Mouse (Mus musculus) heart, adult 2 months (tissue): ENCODE measurements around the gene Hdac1. TPM values are rescaled to one million over a fixed set of nuclear protein-coding genes. Genes with fewer than 3 reads are reported as not detected.

Experiments
- DNase-seq, 2 experiments: peaks; one replicate each; pipeline ENCODE4 v3.0.0; 2021
- H3K27ac ChIP-seq: fragments of 200-600 bp; 2 replicates; pipeline ENCODE4 v1.8.1; 2022
- H3K27me3 ChIP-seq: fragments of 200-500 bp; 2 replicates; pipeline ENCODE4 v1.6.1; 2012; ENCODE audit warnings: mild to moderate bottlenecking, low read length, inconsistent platforms, mixed read lengths; ENCODE audit not compliant: control insufficient read depth, insufficient read depth
- H3K36me3 ChIP-seq: fragments of 200-500 bp; 2 replicates; pipeline ENCODE4 v1.6.1; 2012; ENCODE audit warnings: low read length, inconsistent platforms; ENCODE audit not compliant: control insufficient read depth, insufficient read depth
- H3K4me1 ChIP-seq: fragments of 200-500 bp; 2 replicates; pipeline ENCODE4 v1.6.1; 2011; ENCODE audit warnings: low read length; ENCODE audit not compliant: control insufficient read depth, insufficient read depth
- H3K4me3 ChIP-seq: fragments of 200-600 bp; 2 replicates; pipeline ENCODE4 v1.8.1; 2022
- H3K79me2 ChIP-seq: fragments of 200-500 bp; replicated peaks from 2 replicates; pipeline ENCODE4 v1.6.1; 2012; ENCODE audit warnings: mild to moderate bottlenecking, inconsistent platforms, low read length, moderate library complexity, mixed read lengths; ENCODE audit not compliant: control insufficient read depth, insufficient read depth
- H3K9ac ChIP-seq: fragments of 200-500 bp; 2 replicates; pipeline ENCODE4 v1.6.1; 2012; ENCODE audit warnings: low read depth, mild to moderate bottlenecking, control low read depth, inconsistent platforms, low read length, mixed read lengths
- CTCF ChIP-seq: fragments of 200-600 bp; IDR thresholded peaks from 2 replicates; pipeline ENCODE4 v1.8.1; 2022; ENCODE audit warnings: antibody characterized with exemption, mild to moderate bottlenecking, moderate library complexity
- EP300 ChIP-seq: fragments of 200-500 bp; IDR thresholded peaks from 2 replicates; pipeline ENCODE4 v1.6.1; 2011; ENCODE audit warnings: low read depth, low read length, control low read depth; ENCODE audit not compliant: insufficient read depth
- POLR2A ChIP-seq: fragments of 200-500 bp; IDR thresholded peaks from 2 replicates; pipeline ENCODE4 v1.6.1; 2011; ENCODE audit warnings: mild to moderate bottlenecking, low read depth, low read length, control low read depth; ENCODE audit not compliant: insufficient read depth
- WGBS: fragments of 180-500 bp; shearing (Covaris S2); methylation state at CpG from one replicate; pipeline ENCODE4 v1.1.7; 2018; 5-methylcytosine and 5-hydroxymethylcytosine counted together
- intact Hi-C: fragments of 180-260 bp; cut with DNase I; formaldehyde crosslinking; loops from one replicate; pipeline ENCODE4 v1.15.1; 2025
- polyA plus RNA-seq: library from polyadenylated mRNA; depleted of rRNA; stranded (reverse); fragments of >200 nt; gene quantifications from 2 replicates; pipeline ENCODE4 v1.2.3, GENCODE M21; 2012
- total RNA-seq, 2 experiments: library from RNA; stranded (reverse); gene quantifications; 2 replicates each; pipeline ENCODE4 v1.2.3; 2021

The Hdac1 gene
- total and polyA plus RNA-seq, 3 experiments: 15.7 to 17.9 (median 16.1) TPM

DNA sequence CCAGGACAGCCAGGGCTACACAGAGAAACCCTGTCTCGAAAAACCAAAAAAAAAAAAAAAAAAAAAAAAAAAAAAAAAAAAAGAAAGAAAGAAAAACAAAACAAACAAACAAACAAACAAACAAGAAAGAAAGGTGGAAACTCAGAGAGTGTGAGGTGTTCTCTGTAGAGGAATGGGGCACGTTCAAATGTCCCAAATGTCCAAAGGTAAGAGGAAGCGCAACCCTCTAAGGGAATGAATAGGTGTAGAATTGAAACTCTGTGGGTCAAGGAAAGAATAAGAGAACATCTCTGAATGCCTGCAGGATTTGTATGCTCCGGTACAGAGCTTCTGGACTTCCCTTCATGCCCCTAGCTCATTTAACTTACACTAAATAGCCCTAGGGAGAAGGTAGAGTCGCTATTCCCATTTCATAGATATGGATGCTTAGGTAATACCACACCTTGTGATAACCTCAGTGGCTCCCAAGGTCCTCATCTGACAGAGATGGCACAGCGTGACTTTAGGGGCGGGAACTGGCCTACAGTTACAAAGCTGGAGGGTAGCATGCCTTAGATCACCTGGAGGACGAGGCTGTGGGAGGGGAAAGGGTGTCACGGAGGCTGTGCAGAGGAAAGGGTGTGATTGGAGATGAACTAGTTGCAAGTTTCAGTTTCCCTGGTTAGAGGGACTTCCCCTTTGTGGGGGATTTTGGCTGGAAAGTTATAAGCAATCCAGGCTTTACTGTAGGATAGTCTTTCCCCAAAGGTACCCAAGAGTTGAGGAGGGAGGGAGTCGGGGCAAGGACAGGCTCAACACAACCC, 34.9 kb downstream of the Hdac1 start:
- no peaks in the 10 kb centered on the region for H3K36me3 ChIP-seq
- no peak for DNase-seq
- intact Hi-C loops: no loop called here
- H3K27me3 ChIP-seq: no peaks in the 10 kb centered on the region
- TF ChIP-seq POLR2A (no peak), CTCF (no peak), EP300 (no peak)
- H3K4me3 ChIP-seq: no peak overlapping the region
- no peak overlapping the region for H3K9ac ChIP-seq
- no peak overlapping the region for H3K27ac ChIP-seq
- H3K79me2 ChIP-seq: no peaks in the 10 kb centered on the region
- WGBS: 58% methylated on average over 9 of the region's 10 CpGs
- peaks cover 6% of the 10 kb centered on the region for H3K4me1 ChIP-seq

DNA sequence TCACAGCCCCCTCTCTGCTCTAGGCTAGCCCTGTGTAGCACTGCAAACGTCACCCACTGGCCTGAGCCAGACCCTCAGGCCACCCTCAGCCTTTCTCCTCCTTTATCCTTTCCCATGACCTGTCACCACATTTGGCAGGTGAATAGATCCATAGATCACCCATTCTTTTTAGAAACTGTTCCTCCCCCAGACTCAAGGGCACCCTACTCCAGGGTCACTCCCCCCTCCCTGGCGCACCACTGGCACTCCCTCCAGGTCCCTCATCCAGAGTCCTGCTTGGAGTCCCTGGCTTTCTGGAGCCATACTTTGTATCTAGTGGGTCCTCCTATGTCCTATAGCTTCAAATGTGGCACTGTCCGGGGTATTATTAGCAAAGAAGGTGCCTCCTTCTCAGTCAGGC, 37.0 kb downstream of the Hdac1 start:
- Histone ChIP-seq H3K9ac (no peak overlapping the region), H3K27me3 (no peaks in the 10 kb centered on the region), H3K4me1 (peaks cover 6% of the 10 kb centered on the region), H3K27ac (no peak overlapping the region), H3K36me3 (no peaks in the 10 kb centered on the region), H3K4me3 (no peak overlapping the region), H3K79me2 (no peaks in the 10 kb centered on the region)
- 85% methylated on average over 3 of the region's 3 CpGs for WGBS
- intact Hi-C loops: no loop called here
- DNase-seq: no peak
- TF ChIP-seq EP300 (no peak), POLR2A (no peak), CTCF (no peak)

DNA sequence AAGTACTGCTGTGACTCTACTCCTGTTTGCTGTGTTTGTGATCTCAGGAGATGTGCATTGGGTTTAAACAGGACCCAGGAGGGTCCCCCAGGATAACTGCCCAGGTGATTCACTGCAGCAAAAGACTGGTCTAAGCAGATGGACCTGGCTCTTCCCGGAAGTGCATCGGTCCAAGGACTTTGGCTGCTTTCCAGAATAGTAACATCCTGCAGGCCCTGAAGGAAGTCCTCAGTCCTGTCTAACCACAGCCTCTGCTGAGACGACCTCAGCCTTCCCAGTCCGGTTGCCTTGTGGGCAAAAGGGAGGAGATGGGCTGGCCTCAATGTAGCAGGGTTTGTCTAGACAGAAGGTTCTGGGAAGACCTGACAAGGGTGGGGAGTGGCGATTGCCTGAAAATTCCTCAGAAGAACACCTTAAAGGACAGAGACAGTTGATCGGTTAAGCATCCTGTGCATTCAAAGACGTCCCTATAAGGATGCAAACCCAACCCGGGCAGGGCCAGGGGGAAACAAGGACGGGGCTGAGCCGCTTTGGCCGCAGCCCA, 39.5 kb downstream of the Hdac1 start:
- H3K79me2 ChIP-seq: no peaks in the 10 kb centered on the region
- H3K36me3 ChIP-seq: no peaks in the 10 kb centered on the region
- H3K27ac ChIP-seq: no peak overlapping the region
- TF ChIP-seq EP300 (no peak), POLR2A (no peak), CTCF (no peak)
- no peak for DNase-seq
- no peaks in the 10 kb centered on the region for H3K27me3 ChIP-seq
- peaks cover 3% of the 10 kb centered on the region for H3K4me1 ChIP-seq
- WGBS: 31% methylated on average over 11 of the region's 11 CpGs
- H3K4me3 ChIP-seq: no peak overlapping the region
- no peak overlapping the region for H3K9ac ChIP-seq
- intact Hi-C loops: no loop called here

DNA sequence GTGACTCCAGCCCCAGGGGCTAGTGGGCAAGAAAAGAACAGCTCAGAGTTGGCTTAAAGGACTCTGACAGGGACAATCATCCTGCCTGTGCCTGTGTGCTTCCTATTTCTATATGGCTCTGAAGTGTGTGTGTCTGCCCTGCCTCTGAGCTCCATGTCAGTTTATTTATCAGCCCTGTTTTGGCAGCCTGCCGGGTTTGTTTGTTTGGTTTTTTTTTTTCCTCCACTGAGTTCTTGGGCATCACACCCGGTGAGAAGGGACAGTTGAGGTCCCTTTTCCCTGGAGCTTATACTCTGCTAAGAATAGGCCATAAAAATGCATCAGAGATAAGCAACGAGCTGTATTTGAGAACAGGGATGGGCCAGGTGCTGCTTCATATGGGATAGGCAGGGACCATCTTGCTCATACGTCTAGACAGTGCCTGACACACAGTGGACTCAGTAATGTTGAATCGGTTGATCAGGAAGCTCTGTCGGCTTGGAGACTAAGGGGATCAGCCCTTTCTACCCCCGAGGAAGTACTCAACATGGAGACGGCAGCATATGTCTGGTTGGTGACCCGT, 40.1 kb downstream of the Hdac1 start:
- intact Hi-C loops: no loop called here
- Histone ChIP-seq H3K36me3 (no peaks in the 10 kb centered on the region), H3K4me1 (no peaks in the 10 kb centered on the region; the same call in 1 of the 2 replicates), H3K27me3 (no peaks in the 10 kb centered on the region), H3K9ac (no peak overlapping the region), H3K4me3 (no peak overlapping the region), H3K79me2 (no peaks in the 10 kb centered on the region), H3K27ac (no peak overlapping the region)
- no peak for DNase-seq
- TF ChIP-seq EP300 (no peak), POLR2A (no peak), CTCF (no peak)
- WGBS: 32% methylated on average over 9 of the region's 9 CpGs

DNA sequence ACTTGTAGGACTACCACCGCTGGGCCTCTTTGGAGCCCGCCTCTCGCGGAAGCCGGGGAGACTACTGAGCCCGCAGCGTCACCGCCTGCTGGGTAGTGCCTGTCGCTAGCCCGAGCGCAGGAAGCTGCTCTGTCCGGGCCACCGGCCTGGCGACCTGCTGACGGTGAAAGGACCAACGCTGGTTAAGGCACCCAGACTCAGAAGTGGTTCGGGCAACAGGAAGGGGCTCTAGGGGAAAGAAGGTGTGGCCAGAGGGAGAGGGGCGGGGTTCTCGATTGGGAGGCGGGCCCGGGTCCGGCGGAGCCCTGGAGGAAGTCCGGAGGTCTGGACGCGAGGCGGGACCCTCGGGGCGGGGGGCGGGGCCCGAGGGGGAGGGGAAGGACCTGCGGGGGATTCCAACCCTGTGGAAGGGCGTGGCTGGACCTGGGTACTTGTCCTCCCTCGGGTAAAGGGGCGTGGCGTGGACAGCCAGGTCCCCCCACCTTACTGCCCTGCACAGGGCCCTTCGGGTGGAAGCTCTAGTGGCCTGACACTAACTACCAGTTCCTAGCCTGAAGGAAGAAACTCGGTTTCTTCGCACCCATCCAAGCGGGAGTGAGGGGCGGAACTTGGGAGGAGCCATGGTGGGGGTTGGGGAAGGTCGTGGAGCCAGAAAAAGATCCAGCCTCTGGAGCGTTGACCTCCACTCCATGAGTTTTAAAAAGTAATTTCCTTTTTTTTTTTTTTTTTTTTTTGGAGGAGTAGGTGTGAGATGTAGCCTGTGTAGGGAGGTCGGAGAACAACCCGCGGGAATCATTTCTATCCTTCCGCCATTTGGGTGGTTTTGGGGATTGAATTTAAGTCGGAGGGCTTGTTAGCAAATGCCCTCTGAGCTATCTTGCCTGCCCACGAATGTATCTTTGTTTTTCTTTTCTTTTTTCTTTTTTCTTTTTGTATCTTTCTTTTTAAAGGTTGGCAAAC, 41.6 kb downstream of the Hdac1 start:
- peak; percentile 92 for DNase-seq
- WGBS: 2% methylated on average over 45 of the region's 49 CpGs
- H3K79me2 ChIP-seq: no peaks in the 10 kb centered on the region
- no peak for TF ChIP-seq CTCF
- TF ChIP-seq POLR2A: peak; percentile 84
- intact Hi-C loops: loop anchor here (2.0 kb wide), 1 partner anchor 14 kb away; no protein-coding TSS in a partner anchor
- peaks cover 5% of the 10 kb centered on the region for H3K4me1 ChIP-seq
- H3K27me3 ChIP-seq: no peaks in the 10 kb centered on the region
- peak overlapping the region; percentile 87 for H3K9ac ChIP-seq
- H3K36me3 ChIP-seq: no peaks in the 10 kb centered on the region
- peak overlapping the region; percentile 82 for H3K4me3 ChIP-seq
- peak overlapping the region; percentile 90 for H3K27ac ChIP-seq
